Mouse (Mus musculus) liver, embryonic 13.5 days (tissue): ENCODE results near the gene Gm609. TPM values are rescaled to one million over a fixed set of nuclear protein-coding genes. Genes with fewer than 3 reads are reported as not detected.
"Not testable (repeated sequence)": the region's sequence is repeated elsewhere in the genome, so short reads cannot be mapped to it uniquely, and the experiment has no call there.

Experiments used
- ATAC-seq: fragments of 200-750 bp; cut with Nextera tagmentation; 2 replicates; pipeline ENCODE4 v1.8.0; 2017; ENCODE audit warnings: low read depth, mild to moderate bottlenecking, moderate number of reproducible peaks, moderate library complexity
- DNase-seq: peaks from one replicate; pipeline ENCODE4 v3.0.0; 2022
- H3K27ac ChIP-seq: fragments of 300-500 bp; sonication (generic); 2 replicates; pipeline ENCODE4 v1.5.1; 2015; ENCODE audit warnings: moderate library complexity, mild to moderate bottlenecking, inconsistent platforms
- H3K27me3 ChIP-seq: fragments of 300-500 bp; sonication (generic); 2 replicates; pipeline ENCODE4 v1.6.1; 2015; ENCODE audit warnings: mild to moderate bottlenecking, inconsistent platforms
- H3K36me3 ChIP-seq: fragments of 300-500 bp; sonication (generic); 2 replicates; pipeline ENCODE4 v1.6.1; 2015; ENCODE audit warnings: mild to moderate bottlenecking, inconsistent platforms
- H3K4me1 ChIP-seq: fragments of 300-500 bp; sonication (generic); replicated peaks from 2 replicates; pipeline ENCODE4 v1.6.1; 2015; ENCODE audit warnings: inconsistent platforms
- H3K4me2 ChIP-seq: fragments of 300-500 bp; sonication (generic); 2 replicates; pipeline ENCODE4 v1.6.1; 2015; ENCODE audit warnings: inconsistent platforms, mild to moderate bottlenecking, moderate library complexity
- H3K4me3 ChIP-seq: fragments of 300-500 bp; sonication (generic); replicated peaks from 2 replicates; pipeline ENCODE4 v1.5.1; 2015; ENCODE audit warnings: mild to moderate bottlenecking, inconsistent platforms
- H3K9ac ChIP-seq: fragments of 300-500 bp; sonication (generic); 2 replicates; pipeline ENCODE4 v1.6.1; 2015; ENCODE audit warnings: mild to moderate bottlenecking, inconsistent platforms
- H3K9me3 ChIP-seq: fragments of 300-500 bp; sonication (generic); replicated peaks from 2 replicates; pipeline ENCODE4 v1.6.1; 2016; ENCODE audit warnings: inconsistent platforms
- WGBS: fragments of 180-500 bp; shearing (Covaris S2); methylation state at CpG from one replicate; pipeline ENCODE4 v1.1.7; 2015; ENCODE audit not compliant: insufficient replicate concordance; 5-methylcytosine and 5-hydroxymethylcytosine counted together
- polyA plus RNA-seq: library from polyadenylated mRNA; unstranded; fragments of >200 nt; fragmentation: Nextera tagmentation; extraction: Ambion mirVana; gene quantifications from 2 replicates; pipeline ENCODE4 v1.2.1, GENCODE M21; 2015

Gm609 gene
- polyA plus RNA-seq, 1 experiment from 2014 or later: not detected

DNA sequence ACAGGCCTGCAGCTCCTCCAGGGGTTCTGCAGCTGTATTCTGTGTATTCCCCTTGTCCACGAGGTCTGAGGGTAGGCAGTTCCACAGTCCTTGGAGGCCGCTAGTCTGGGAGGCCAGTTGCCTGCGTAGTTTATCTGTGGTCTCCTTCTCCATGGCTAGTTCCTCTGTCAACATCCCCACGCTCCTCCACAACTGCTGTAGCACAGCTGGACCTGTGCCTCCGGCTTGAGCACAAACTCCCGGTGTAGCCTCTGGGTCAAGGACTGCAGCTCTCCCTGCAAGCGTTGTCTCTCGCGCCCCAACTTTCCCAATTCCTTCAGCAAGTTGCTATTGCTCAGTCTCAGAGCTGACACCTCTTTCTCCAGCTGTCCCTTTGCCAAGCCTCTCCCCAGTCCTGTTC lies 65.1 kb downstream of the Gm609 start:
- H3K27me3 ChIP-seq: no peaks in the 10 kb centered on the region
- ATAC-seq (no peak), DNase-seq (no peak)
- H3K9me3 ChIP-seq: no peaks in the 10 kb centered on the region
- 66% methylated on average over 9 of the region's 9 CpGs for WGBS
- no peak overlapping the region for H3K4me2 ChIP-seq
- H3K4me1 ChIP-seq: no peaks in the 10 kb centered on the region
- H3K4me3 ChIP-seq: no peak overlapping the region
- H3K27ac ChIP-seq: no peak overlapping the region
- H3K36me3 ChIP-seq: no peaks in the 10 kb centered on the region
- no peak overlapping the region for H3K9ac ChIP-seq

DNA sequence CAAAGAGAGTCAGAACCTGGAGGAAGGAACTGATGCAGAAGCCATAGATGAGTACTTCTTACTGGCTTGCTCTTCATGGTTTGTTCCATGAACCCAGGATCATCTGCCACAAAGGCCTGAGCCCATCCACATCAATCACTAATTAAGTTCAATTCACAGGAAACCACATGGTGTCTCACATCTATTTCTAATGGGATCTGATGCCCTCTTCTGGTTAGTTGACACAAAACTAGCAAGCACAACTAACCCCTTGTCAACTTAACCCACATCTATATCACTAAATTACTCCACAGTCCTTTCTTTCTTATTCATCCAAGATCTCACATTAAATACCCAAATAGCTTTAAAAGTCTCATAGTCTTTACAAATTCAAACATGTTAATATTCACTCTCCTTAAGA lies 79.3 kb downstream of the Gm609 start:
- Histone ChIP-seq H3K4me1 (no peaks in the 10 kb centered on the region), H3K4me3 (no peak overlapping the region), H3K27ac (no peak overlapping the region), H3K9ac (no peak overlapping the region), H3K27me3 (peaks cover 4% of the 10 kb centered on the region; the same call in 1 of the 2 replicates), H3K36me3 (no peaks in the 10 kb centered on the region), H3K4me2 (no peak overlapping the region), H3K9me3 (no peaks in the 10 kb centered on the region)
- DNase-seq: no peak
- ATAC-seq: no peak

- not testable (repeated sequence) for H3K9ac ChIP-seq, ATAC-seq, H3K9me3 ChIP-seq, DNase-seq, H3K27ac ChIP-seq, H3K27me3 ChIP-seq, H3K36me3 ChIP-seq, H3K4me1 ChIP-seq
- 23% methylated on average over 7 of the region's 7 CpGs for WGBS
- Histone ChIP-seq H3K4me3 (peak overlapping the region; percentile 44), H3K4me2 (peak overlapping the region; percentile 58)
Measured at GRCm38 (mm10) chr16:45409064-45409446, 83.7 kb downstream of the Gm609 start.

DNA sequence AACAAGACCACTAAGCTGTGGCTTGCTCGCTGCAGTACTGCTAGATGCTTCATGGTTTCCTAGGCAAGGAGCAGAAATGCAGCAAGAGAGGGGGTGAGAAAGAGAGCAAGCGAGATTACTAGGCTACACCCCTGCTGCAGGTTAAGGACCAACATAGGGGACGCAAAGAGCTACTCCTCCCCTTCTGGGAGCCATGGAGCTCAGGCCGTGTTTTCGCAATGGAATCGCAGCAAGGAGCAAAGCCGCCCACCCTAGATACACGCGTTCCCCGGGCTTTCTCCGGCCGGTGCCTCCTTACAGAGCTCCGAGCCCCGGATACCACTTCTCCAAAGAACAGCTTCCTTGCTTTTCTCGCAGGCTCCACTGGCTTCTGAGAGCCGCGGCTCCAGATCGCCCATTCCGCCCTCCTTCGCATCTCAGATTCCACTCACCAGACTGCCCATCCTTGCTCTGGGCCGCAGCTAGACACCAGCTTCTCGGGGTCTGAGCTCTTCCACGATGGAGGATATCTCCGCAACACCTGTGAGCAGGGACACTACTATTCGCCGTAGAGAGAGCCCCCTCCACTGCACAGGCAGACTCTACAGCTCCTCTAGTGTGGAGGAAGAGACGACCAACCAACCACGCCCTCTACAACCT lies 84.2 kb downstream of the Gm609 start, which contains the start of gene Cd200:
Cd200 (minus strand) TSS at position 629 of the 639 bp plus-strand sequence.
- H3K9ac ChIP-seq: 0 out of 2 replicates have a peak within 1 kb of the TSS, but pooled peaks have one; percentile 2

DNA sequence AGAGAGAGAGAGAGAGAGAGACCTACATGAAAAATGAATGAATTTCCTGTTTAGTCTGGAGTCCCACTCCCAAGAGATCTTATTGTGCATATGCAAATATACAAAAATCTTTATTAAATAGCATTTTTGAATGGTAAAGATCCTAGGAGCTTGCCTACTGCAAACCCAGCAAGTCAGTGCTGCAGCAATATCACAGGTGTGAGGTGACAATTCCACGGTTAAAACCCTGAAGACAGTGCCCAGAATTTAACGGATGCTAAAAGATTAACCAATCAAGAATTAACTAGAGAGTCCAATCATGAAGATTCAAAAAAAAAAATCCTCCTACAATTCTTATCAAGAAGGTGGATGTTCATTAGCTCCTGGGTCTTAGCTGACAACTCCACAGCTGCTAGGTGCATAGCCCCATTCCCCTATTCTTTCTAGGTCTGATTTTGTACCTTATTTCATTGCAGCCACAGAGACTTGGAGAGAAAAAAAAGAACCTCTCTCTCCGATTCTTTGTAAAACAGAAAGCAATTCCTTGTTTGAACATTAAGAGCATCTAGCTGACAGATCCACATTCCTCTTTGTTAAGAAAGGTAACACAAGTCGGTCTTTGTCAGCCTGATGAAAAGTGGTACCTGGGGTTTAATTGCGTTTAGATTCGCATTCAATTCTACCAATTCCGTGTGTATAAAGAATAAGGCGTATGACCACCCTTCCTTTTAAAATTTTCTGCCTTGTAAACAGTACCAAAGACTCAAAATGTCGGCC lies 84.9 kb downstream of the Gm609 start:
- H3K9ac ChIP-seq: no peak overlapping the region
- H3K27ac ChIP-seq: no peak overlapping the region
- H3K27me3 ChIP-seq: peaks cover 7% of the 10 kb centered on the region; the same call in 1 of the 2 replicates
- H3K9me3 ChIP-seq: no peaks in the 10 kb centered on the region
- WGBS: 40% methylated on average over 9 of the region's 9 CpGs
- ATAC-seq (no peak), DNase-seq (no peak)
- no peaks in the 10 kb centered on the region for H3K4me1 ChIP-seq
- no peak overlapping the region; the same call in 1 of the 2 replicates for H3K4me3 ChIP-seq
- no peaks in the 10 kb centered on the region for H3K36me3 ChIP-seq
- peak overlapping the region; percentile 58 for H3K4me2 ChIP-seq

More for the DNA sequence above, 84.2 kb downstream of the Gm609 start, which contains the start of gene Cd200:
- DNase-seq (no peak), ATAC-seq (no peak)
- Histone ChIP-seq H3K4me1 (no peaks in the 10 kb centered on the region), H3K27me3 (peaks cover 7% of the 10 kb centered on the region; the same call in 1 of the 2 replicates), H3K27ac (no peak within 1 kb of the TSS), H3K36me3 (no peaks in the 10 kb centered on the region), H3K4me2 (peak within 1 kb of the TSS; percentile 58), H3K4me3 (peak within 1 kb of the TSS; percentile 44), H3K9me3 (no peaks in the 10 kb centered on the region)
- WGBS: under 1% methylated on average over 28 of the region's 28 CpGs

DNA sequence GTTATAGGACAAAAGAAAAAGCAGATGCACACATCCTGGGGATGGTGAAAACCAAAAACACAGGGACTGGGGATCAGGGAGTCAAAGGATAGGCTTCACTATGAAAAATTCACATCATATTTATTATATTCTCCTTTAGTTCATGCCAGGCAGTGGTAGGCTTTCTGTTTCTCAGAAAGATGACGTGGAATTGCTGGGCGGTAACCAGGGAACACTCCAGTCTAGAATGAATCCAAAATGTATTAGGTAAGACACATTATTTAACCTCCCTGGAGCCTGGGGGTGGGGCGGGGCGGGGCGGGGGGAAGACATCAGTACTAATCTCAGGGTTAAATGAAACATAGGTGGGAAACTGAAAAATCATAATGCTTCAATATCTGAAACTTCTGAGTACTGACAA lies 85.7 kb downstream of the Gm609 start:
- DNase-seq (no peak), ATAC-seq (no peak)
- no peak overlapping the region for H3K9ac ChIP-seq
- no peak overlapping the region for H3K4me3 ChIP-seq
- H3K27me3 ChIP-seq: peaks cover 7% of the 10 kb centered on the region; the same call in 1 of the 2 replicates
- 72% methylated on average over 5 of the region's 5 CpGs for WGBS
- H3K4me1 ChIP-seq: no peaks in the 10 kb centered on the region
- H3K27ac ChIP-seq: no peak overlapping the region
- H3K4me2 ChIP-seq: no peak overlapping the region
- H3K36me3 ChIP-seq: no peaks in the 10 kb centered on the region
- no peaks in the 10 kb centered on the region for H3K9me3 ChIP-seq

DNA sequence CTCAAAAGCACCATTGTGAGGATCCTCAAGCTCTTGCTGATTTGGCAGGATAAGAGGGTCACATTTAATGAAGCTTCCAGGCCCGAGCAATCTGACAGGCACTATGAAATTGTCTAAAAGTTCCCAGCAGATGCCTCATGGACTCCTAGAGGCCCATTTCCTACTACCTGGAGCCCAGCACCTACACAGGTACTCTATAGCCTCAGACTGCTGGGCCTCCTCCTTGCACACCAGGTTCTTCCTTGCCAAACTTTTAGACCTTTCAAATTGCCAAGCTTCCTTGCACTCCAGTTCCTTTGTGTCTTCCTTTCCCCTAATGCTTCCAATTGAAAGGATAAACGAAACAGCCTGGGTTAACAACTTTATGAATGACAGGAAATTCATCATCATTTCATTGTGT lies 89.8 kb downstream of the Gm609 start:
- Histone ChIP-seq H3K4me3 (no peak overlapping the region), H3K36me3 (no peaks in the 10 kb centered on the region), H3K4me1 (no peaks in the 10 kb centered on the region), H3K9me3 (no peaks in the 10 kb centered on the region), H3K9ac (no peak overlapping the region), H3K27me3 (no peaks in the 10 kb centered on the region), H3K27ac (no peak overlapping the region), H3K4me2 (no peak overlapping the region)
- no peak for ATAC-seq
- 39% methylated on average over 2 of the region's 2 CpGs for WGBS
- DNase-seq: no peak

- no peak overlapping the region for H3K4me3 ChIP-seq
- H3K27me3 ChIP-seq: no peaks in the 10 kb centered on the region
- 75% methylated on average over 1 of the region's 1 CpGs for WGBS
- no peaks in the 10 kb centered on the region for H3K4me1 ChIP-seq
- H3K4me2 ChIP-seq: no peak overlapping the region
- no peak for ATAC-seq
- H3K36me3 ChIP-seq: no peaks in the 10 kb centered on the region
- DNase-seq: no peak
- no peaks in the 10 kb centered on the region for H3K9me3 ChIP-seq
- H3K9ac ChIP-seq: no peak overlapping the region
- no peak overlapping the region for H3K27ac ChIP-seq
Measured at GRCm38 (mm10) chr16:45402036-45402435, 90.7 kb downstream of the Gm609 start.

DNA sequence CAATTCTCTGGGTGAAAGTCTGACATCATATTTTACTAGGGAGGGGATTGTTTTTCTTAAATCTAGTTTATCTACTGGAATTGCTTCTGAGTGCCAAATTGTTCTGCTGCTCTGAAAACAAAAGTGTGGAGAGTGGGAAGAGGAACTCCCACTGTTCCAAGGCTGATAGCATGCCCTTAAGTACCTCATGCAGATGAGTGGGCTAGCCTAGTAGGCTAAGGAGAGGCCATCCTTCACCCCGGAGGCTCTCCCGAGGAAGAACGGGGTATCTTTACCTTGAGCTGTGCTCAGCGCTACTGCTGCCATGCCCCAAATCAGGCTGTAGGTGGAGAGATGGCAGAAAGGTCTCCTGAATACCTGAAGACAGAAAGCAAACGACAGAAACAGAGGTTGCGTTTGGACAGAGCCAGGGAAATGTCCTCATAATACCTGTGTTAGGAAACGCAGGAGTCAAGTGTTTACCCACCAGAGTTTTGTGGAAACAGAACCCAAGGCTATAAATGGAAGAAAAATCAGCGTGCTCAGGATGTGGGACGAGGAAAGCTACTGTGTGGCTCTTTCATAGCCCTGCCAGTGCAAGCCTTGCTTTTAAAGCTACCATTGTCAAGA lies 92.7 kb downstream of the Gm609 start:
- Histone ChIP-seq H3K4me3 (no peak overlapping the region), H3K27ac (no peak overlapping the region), H3K9me3 (no peaks in the 10 kb centered on the region), H3K27me3 (no peaks in the 10 kb centered on the region), H3K4me2 (no peak overlapping the region), H3K9ac (no peak overlapping the region), H3K4me1 (no peaks in the 10 kb centered on the region), H3K36me3 (no peaks in the 10 kb centered on the region)
- 55% methylated on average over 9 of the region's 9 CpGs for WGBS
- ATAC-seq: no peak
- DNase-seq: no peak

DNA sequence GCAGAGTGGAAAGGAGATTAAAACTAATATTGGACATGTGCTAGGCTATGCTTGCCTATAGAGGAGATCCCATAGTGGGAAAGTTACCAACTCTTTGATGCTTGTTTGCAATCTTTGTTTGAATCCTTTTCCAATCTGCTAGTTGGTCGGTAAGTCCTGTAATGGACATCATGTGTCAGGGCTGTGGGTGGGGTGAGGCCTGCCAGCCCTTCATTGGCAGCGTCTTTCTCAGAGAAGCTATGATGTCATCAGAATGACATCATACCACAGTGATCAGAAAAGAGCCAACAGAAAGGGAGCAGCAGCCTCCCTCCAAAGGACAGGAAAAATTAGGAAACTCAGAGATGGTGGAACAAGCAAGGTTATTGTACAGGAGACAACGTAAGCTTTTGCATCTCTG lies 93.4 kb downstream of the Gm609 start:
- ATAC-seq: no peak
- no peak overlapping the region for H3K4me2 ChIP-seq
- no peak for DNase-seq
- no peaks in the 10 kb centered on the region for H3K36me3 ChIP-seq
- H3K9ac ChIP-seq: no peak overlapping the region
- H3K27me3 ChIP-seq: no peaks in the 10 kb centered on the region
- H3K4me1 ChIP-seq: no peaks in the 10 kb centered on the region
- WGBS: 63% methylated on average over 3 of the region's 3 CpGs
- H3K9me3 ChIP-seq: no peaks in the 10 kb centered on the region
- H3K4me3 ChIP-seq: no peak overlapping the region
- H3K27ac ChIP-seq: no peak overlapping the region

DNA sequence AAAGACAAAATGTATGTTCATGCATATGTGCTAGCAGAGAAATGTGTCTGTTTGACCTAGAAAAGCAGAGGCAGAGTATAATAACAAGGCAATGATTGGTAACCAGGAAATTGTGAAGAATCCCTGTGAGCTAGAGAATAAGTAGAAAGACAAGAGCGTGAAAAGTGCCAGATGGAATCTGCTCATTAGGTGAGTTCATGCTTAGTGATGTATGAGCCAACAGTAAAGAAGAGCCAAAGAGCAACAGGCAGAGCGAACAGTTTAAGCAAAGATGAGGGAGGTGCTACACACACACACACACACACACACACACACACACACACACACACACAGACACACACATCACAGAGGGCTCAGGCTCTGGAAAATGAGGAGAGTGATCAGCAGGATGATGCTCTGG lies 95.3 kb downstream of the Gm609 start:
- 69% methylated on average over 2 of the region's 2 CpGs for WGBS
- ATAC-seq (no peak), DNase-seq (no peak)
- no peaks in the 10 kb centered on the region for H3K36me3 ChIP-seq
- H3K4me3 ChIP-seq: no peak overlapping the region
- H3K27ac ChIP-seq: no peak overlapping the region
- H3K4me1 ChIP-seq: no peaks in the 10 kb centered on the region
- H3K27me3 ChIP-seq: no peaks in the 10 kb centered on the region
- no peak overlapping the region for H3K4me2 ChIP-seq
- no peak overlapping the region for H3K9ac ChIP-seq
- no peaks in the 10 kb centered on the region for H3K9me3 ChIP-seq
